Mouse (Mus musculus) ES-E14 (cell line): ENCODE measurements around the gene Apoc4.

Experiments
- HCFC1 ChIP-seq: IDR thresholded peaks from 2 replicates; pipeline ENCODE4 v1.6.1; 2012; ENCODE audit warnings: low read length, inconsistent platforms, borderline replicate concordance; ENCODE audit not compliant: insufficient read depth
- MAFK ChIP-seq: IDR thresholded peaks from 2 replicates; pipeline ENCODE4 v1.6.1; 2014; ENCODE audit warnings: mild to moderate bottlenecking, low read depth, low read length, inconsistent platforms; ENCODE audit not compliant: insufficient read depth
- ZC3H11A ChIP-seq: IDR thresholded peaks from 2 replicates; pipeline ENCODE4 v1.6.1; 2012; ENCODE audit warnings: low read depth, mild to moderate bottlenecking, inconsistent platforms, low read length, borderline replicate concordance
- ZNF384 ChIP-seq: IDR thresholded peaks from 2 replicates; pipeline ENCODE4 v1.6.1; 2012; ENCODE audit warnings: low read depth, low read length, inconsistent platforms

DNA sequence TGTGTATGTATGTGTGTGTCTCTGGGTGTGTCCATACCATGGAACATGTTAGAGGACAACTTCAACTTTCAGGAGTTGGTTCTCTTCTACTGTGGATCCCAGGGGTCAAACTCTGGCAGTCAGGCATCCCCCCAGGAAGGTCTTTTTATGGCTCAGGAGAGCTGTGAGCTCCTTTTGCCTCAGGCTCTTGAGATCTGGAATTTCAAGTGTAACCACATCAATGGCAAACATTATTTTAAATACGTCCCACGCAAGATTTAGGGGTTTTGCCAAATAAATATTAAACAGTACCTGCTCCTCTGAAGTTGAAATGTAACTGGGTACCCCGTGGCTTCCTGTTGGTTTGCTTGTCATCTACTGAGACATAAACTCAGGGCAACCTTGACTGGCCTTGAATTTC, 1.7 kb upstream of the Apoc4 start:
- TF ChIP-seq ZC3H11A: no peak
- no peak for TF ChIP-seq HCFC1
- TF ChIP-seq MAFK: no peak
- no peak for TF ChIP-seq ZNF384
